Mouse (Mus musculus) left cerebral cortex, postnatal 10 days (tissue): Measurements from ENCODE around the gene Cyp1b1. TPM values are rescaled to one million over a fixed set of nuclear protein-coding genes. Genes with fewer than 3 reads are reported as not detected.
A peak's percentile ranks its signal among the peaks of the same experiment; 100 is the strongest.

ENCODE experiments used
- DNase-seq, 2 experiments: peaks; one replicate each; pipeline ENCODE4 v3.0.0; 2021 to 2022; ENCODE audit warnings: low spot score in 2 of 2, mixed read lengths in 1 of 2; ENCODE audit errors: extremely low spot score in 1 of 2
- intact Hi-C: fragments of 180-260 bp; cut with DNase I; formaldehyde crosslinking; loops from one replicate; pipeline ENCODE4 v1.15.1; 2025
- total RNA-seq, 2 experiments: library from RNA; stranded (reverse); gene quantifications; 2 replicates each; pipeline ENCODE4 v1.2.3; 2021

The Cyp1b1 gene
- total RNA-seq, 2 experiments from 2014 or later, result 3.9 to 4.1 TPM

DNA sequence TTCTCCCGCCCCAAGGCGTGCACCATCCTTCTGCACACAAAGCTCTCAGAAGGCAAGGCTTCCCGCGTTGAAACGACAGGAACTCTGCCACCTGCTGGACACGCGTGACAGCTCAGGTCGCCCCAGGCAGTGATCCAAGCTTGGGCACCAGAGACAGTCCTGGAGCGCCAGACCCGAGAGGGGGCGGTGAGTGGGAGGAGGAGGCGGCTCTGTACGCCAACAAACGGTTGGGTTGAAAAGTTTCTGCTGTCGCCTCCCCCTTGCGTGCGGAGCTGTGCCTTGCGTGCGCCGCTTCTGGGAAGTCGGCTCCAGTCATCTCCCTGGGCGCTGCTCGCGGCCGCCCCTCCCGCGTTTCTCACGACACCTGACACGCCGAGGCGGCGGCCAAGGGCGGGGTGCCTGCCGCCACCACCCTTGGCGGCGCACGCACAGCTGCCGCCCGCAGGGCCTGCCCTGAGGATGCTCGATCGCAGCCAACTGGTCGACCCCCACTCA is 835 bp upstream of the Cyp1b1 start:
- intact Hi-C loops, result no loop called here
- DNase-seq, result peak; percentile 81 to 90

DNA sequence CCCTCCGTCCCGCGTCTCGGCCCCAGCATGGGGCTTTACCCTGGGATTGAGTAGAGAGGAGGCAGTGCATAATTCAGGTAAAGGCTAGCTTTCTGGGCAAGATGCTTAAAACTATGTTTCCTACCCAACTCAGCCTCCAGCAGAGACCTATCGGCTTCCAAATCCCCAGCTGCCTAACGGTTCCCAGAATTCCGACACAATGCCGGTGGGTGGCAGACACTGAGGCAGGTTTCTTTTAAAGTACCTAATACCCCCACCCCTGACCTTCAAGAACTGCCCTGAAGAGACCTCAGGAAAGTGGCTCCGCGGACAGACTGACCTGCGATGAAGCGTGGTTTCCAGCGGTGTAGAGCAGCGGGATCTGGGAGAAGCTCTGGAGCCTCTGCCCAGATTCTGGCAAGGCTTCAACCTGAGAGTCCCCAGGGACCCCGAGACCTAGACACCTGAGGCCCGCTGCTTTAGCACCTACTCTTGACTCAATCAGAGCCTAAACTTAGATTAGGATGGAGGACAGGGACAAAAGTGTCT is 429 bp downstream of the Cyp1b1 start:
- no peak for DNase-seq
- intact Hi-C loops, result loop anchor here (5.0 kb wide), 1 partner anchor 123 kb away; no protein-coding TSS in a partner anchor

DNA sequence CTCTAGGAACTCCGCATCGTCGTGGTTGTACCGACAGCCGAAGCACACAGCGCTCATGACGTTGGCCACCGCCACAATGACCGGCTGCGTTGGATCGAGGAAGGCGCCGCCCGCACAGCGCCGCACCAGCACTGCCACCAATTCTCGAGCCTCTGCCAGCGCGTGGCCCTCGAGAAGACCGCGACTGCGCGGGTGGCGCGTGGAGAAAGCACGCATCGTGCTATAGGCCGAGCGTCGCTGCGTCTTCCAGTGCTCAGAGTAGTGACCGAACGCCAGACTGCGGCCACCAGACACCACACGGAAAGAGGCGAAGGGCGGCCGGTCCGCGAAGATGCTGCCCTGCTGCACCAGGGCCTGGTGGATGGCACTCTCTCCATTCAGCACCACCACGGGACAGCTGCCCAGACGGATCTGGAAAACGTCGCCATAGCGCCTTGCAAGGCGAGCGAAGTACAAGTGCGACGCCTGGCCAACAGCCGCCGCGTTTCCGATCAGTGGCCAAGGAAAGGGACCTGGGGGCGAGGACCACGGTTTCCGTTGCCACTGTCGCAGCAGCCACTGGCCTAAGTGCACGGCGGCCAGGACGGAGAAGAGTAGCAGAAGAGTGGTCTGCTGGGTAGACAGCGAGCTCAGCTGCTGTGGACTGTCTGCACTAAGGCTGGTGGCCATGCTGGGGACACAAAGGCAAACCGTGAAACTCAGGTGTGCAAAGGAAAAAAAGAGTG is 1.1 kb downstream of the Cyp1b1 start:
- intact Hi-C loops, result loop anchor here (5.0 kb wide), 1 partner anchor 123 kb away; no protein-coding TSS in a partner anchor
- DNase-seq, result peak in 1 of 2 experiments; percentile 46

DNA sequence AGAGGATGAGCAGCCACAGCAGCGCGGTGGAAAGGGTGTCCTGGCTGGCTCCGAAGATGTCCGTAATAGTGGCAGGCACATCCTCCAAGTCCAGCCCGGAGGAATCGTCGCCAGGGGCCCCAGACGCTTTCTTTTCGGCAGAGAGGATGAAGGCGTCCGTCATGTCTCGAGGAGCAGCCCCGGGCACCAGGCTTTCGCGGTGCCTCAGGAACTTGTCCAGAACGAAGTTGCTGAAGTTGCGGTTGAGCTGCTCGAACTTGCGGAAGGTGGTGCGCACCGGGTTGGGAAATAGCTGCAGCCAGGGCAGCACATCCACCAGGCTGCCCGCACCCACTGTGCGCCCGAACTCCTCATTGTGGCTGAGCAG is 1.6 kb downstream of the Cyp1b1 start:
- no peak for DNase-seq
- intact Hi-C loops, result loop anchor here (5.0 kb wide), 1 partner anchor 124 kb away; no protein-coding TSS in a partner anchor

DNA sequence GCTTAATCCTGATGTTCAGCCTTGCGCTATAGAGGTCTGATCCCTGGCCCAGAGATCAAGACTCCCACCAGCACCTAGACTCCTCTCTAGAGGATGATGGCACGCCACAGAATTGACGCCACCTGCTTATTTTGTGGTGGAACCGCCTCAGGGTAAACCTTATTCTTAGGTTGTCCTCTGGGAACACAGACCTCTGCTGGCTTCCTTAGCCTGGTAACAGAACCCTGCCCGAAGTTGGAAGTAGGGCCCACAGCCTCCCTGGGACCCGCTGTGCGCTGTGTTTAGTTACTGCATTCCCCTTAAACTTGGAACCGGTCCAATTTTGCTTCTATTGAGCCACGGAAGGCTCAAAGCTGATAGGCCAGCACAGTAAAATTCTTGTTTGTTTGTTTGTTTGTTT is 2.3 kb downstream of the Cyp1b1 start:
- no peak for DNase-seq
- intact Hi-C loops, result loop anchor here (5.0 kb wide), 1 partner anchor 125 kb away; no protein-coding TSS in a partner anchor

DNA sequence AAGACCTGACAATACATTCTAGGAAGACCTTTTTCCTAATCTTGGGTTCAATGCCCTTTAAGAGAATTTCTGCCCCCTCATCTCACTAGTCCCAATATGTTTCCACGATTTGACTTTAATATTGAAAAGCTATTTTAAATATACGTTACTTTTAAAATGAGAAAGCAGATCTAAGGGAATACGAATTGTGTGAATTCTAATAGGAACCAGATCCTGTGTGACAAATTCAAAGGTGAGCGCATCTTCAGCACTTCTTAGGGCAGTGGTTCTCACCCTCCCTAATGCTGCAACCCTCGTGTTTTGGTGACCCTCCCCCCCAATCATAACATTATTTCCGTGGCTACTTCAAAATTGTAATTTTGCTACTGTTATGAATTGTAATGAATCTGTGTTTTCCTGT is 2.9 kb downstream of the Cyp1b1 start:
- intact Hi-C loops, result loop anchor here (5.0 kb wide), 1 partner anchor 125 kb away; no protein-coding TSS in a partner anchor
- DNase-seq, result no peak

DNA sequence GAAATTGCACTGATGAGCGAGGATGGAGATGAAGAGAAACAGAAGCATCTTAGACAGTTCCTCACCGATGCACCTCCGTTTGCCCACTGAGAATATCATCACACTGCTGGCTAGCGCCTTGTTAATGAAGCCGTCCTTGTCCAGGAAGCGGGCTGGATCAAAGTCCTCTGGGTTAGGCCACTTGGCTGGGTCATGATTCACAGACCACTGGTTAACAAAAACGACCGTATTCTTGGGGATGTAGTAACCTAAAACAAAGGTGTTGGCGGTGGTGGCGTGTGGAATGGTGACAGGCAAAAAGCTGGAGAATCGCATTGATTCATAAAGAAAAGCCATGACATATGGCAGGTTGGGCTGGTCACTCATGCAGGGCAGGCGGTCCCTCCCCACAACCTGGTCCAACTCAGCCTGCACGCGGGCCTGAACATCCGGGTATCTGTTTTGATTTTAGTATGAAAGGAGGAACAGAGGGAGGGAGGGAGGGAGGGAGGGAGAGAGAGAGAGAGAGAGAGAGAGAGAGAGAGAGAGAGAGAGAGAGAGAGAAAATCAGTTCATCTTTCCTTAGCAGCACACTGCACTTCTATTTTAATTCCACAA is 4.5 kb downstream of the Cyp1b1 start:
- intact Hi-C loops, result loop anchor here (5.0 kb wide), 1 partner anchor 127 kb away; no protein-coding TSS in a partner anchor
- no peak for DNase-seq

DNA sequence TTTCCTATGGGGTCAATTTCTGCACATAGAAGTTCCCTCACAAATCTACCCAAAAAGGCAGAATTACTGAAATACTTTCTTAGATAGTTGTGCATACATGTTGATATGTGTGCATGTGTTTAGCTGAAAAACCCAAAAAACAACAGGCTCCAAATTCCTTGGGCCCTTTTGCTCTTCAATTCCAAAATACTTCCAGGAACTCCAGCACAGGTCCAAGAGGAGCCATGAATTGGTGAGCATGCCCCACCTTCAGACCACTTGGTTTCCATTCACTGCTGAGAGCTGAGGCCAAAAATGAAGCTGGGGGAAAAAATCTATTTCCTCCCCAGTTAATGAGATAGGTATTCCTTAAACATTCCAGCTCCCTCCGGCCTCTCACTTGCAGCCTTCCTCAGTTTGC is 5.1 kb downstream of the Cyp1b1 start:
- intact Hi-C loops, result loop anchor here (5.0 kb wide), 1 partner anchor 128 kb away; no protein-coding TSS in a partner anchor
- no peak for DNase-seq

DNA sequence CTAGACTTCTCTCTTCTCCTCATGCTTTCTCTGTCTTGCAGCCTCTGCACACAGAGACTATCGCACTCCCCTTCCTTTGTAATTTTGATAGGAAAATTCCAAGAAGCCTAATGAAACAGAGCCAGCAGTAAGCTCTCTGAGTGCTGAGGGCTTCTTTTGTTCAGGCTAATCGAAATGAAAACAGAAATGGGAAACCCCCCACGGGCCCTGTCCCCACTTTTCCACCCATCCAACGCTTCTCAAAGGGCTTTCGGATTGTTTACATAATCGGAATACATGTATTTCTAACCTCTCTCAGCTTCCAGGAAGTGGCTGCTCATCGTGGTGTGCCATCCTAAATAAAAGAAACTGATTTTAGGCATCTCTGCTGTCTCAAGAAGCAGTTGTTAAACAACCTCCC is 6.7 kb downstream of the Cyp1b1 start:
- no peak for DNase-seq
- intact Hi-C loops, result no loop called here

DNA sequence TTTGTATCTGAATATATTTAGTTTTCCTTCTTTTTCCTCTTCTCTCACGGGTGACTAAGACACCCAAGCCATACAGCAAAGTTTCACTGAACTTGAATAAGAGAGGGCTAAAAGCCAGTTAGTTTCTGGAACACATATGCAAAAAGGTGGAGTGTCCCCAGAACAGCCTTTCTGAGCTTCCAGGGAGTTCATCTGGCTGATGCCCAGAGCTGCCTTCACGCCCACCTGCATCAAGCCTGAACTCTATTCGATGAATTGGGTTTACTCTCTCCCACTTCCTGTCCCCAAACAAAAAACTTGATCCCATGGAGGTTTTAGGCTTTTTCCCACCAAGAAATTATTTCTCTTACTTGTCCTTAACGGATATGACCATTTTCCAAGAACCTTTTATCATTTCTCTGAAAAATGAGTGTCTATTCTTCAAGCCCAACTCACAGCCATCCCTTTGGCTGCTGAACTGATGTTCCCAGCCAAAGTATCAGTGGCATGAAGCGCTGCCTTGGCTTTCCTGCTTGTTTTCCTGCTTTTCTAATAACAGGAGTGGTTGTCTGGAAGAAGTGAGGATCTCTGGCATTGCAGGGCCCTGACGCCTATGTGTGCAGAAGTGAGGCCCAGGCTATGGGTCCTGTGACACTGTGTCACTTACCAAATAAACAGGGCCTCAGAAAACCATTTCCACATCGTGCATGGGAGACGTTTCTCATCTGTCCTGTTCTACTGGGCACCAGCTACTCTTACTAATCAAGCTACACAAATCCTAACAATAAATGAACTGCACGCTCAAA is 9.0 kb downstream of the Cyp1b1 start:
- intact Hi-C loops, result no loop called here
- no peak for DNase-seq

DNA sequence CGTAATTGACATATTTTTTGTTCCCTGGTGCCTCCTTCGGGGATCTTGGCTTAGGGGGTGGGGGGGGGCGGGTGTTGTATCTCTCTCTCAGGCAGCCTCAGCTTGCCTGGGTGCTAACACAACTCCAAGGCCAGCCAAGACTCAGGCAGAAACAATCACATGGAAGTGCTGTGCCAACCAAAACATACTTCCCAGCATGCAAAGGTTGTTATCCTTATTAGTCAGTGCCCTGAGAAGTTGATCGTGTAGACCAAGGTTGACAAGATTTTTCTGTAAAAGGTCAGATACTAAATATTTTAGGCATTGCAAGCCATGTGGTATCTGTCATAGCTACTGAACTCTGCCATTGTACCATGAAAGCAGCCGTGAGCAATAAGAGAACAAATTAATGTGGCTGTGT is 14.0 kb downstream of the Cyp1b1 start:
- intact Hi-C loops, result no loop called here
- DNase-seq, result no peak

DNA sequence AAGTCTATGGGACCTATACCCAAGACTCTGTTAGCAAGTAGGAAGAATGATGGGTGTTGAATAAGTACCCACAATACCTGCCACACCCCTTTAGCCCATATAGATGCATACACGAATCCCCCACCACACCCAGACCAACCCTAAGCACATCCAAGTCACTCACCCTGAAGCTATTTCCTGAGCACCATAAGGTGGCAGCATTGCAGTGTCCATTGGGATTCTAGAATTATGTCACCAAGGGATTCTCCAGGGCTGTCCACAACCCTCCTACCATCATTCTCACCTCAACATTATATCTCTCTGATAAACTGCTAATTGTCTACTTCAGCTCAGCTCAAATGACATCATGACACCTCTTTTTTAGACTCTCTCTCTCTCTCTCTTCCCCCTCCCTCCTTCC is 15.7 kb downstream of the Cyp1b1 start:
- intact Hi-C loops, result no loop called here
- DNase-seq, result no peak

DNA sequence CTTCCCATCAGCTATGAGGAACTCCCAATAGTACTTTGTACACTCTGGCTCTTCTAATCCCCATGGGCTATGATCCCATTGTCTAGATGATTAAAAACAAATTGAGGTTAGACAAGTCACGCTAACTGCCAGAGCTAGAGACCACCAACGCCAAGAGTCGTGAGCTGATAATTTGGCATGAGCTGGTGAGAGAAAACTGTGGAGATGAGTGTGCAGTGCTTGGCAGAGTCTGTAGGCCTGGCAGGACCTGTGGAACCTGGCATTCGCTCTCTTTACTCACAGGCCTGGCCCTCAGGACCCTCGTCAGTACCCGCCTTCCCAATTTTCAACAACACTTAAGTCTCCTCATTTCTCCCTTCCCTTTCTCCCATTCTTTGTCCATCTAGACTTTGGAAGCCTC is 19.3 kb downstream of the Cyp1b1 start:
- intact Hi-C loops, result no loop called here
- no peak for DNase-seq

DNA sequence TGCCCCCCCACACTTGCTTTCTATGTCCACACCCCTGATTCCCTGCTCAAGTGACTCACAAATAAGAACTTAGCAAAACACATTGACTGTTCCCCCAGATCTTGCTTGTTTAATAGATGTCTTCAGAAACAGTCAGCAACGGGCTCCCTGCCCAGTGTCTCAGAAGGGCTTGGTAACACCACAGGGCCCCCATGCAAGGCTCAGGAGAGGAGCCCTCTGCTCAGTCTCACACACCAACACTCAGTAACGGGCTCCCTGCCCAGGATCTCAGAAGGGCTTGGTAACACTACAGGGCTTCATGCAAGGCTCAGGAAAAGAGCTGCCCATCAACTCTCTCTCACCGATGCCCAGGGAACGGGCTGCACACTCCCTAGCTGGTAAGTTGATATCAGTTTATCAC is 19.8 kb downstream of the Cyp1b1 start:
- DNase-seq, result no peak
- intact Hi-C loops, result no loop called here

DNA sequence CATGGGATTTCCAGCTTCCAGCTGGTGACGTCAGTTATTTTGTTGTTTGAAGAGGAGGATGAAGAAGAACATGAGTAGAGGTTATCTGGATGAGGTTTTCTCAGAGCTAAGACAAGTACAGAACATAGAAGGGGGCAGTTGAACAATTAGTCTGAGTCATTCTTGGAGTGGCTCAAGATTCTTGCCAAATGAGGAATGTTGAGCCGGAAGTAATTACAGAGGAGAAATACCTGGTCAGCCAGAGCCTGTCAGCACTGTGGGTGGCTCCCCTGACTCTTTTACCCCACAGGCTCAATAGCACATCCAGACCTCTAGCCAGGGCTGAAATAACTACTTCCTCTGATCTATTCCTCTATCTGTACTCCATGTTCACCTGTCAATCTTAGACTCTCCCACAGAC is 44.0 kb downstream of the Cyp1b1 start:
- no peak for DNase-seq

DNA sequence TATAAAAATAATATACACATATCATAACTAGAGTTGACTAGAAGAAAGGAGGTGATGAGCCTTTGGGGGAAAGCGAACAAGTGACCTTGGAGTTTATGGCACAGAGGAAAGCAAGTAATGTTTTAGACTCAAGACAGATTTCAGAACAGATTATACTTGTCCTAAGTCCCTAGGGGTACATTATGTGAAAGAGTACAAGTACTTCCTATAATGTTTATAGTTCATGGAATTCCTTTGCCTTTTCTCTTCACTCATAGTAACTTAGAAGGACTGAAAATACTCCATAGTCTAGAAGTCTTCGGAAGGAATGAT is 50.8 kb downstream of the Cyp1b1 start:
- no peak for DNase-seq
- intact Hi-C loops, result loop anchor here (10.0 kb wide), 1 partner anchor 351 kb away; no protein-coding TSS in a partner anchor

More for the DNA sequence above, 44.0 kb downstream of the Cyp1b1 start:
- intact Hi-C loops, result no loop called here

DNA sequence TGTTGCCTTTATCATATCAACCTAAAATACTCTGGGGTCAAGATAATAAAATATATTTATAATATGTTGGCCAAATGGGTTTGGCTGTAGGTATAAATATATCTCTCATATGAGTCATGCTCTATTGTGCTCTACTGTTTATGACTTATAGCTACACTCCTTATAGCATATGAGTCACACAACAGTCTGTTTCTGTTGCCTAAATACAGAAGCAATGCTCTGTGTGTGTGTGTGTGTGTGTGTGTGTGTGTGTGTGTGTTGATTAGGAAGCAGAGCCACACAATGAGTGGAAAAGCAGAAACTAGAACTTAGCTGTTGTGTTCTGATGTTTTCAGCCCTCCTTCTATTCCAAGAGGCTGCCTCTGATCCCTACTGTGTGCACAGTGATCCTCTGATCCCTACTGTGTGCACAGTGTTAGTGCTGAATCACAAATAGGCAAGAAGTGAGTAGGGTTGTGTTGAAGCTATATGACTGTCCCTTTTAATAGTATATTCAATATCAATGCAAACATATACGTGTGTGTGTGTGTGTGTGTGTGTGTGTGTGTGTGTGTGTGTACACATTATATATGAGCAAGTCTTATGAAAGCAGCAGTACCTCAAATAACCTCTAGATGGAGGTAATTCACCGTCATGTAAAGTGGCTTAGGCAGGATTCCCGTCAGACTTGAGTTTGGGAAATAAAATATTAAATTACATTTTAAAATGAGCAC is 51.3 kb downstream of the Cyp1b1 start:
- intact Hi-C loops, result loop anchor here (10.0 kb wide), 1 partner anchor 351 kb away; no protein-coding TSS in a partner anchor
- DNase-seq, result peak in 1 of 2 experiments; percentile 37

DNA sequence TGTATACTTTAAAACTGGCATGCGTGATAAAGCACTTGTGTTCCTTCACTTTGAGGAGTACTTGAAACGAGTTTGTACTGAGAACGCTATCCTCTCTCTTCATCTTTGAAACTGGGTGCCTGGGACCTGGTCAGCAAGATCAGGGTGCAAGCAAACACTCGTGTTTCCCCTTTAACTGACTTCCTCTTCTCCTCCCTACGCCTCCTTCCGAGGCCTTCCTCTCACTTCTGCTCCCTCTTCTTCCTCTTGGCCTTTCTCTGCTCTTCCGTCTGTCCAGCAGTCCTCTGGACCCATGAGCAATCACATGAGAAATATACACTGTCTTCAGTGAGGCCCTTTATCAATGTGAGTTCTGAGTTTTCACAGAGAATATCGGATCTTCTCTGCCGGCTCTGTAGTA is 53.0 kb downstream of the Cyp1b1 start:
- intact Hi-C loops, result loop anchor here (2.0 to 10.0 kb wide), 2 partner anchors 179 to 353 kb away; no protein-coding TSS in a partner anchor
- no peak for DNase-seq
